Mouse (Mus musculus) frontal cortex, postnatal 36 days (tissue): Measurements from ENCODE around the gene Myh7.
"Not testable (repeated sequence)": the region's sequence is repeated elsewhere in the genome, so short reads cannot be mapped to it uniquely, and the experiment has no call there.

Experiments
- DNase-seq, 2 experiments: peaks; one replicate each; pipeline ENCODE4 v3.0.0; 2022; ENCODE audit warnings: low spot score in 2 of 2

Myh7 gene

GRCm38 (mm10) chr14:54994136-54994868 is at the start of gene Myh7:
Gene Myh7, minus strand, starts transcription at chr14:54994626.
- peak in 1 of 2 experiments; percentile 22 for DNase-seq

GRCm38 (mm10) chr14:55043694-55044093 is 49.3 kb upstream of the Myh7 start:
- DNase-seq: not testable (repeated sequence)

- DNase-seq: no peak
Measured at GRCm38 (mm10) chr14:55032695-55033225, 38.3 kb upstream of the Myh7 start.

GRCm38 (mm10) chr14:55029034-55029698 is 34.7 kb upstream of the Myh7 start:
- no peak for DNase-seq

- no peak for DNase-seq
Measured at GRCm38 (mm10) chr14:55028333-55028835, 34.0 kb upstream of the Myh7 start.

- DNase-seq: no peak
Measured at GRCm38 (mm10) chr14:55027653-55028052, 33.2 kb upstream of the Myh7 start.

GRCm38 (mm10) chr14:55027251-55027650 is 32.8 kb upstream of the Myh7 start:
- DNase-seq: no peak

- no peak for DNase-seq
Measured at GRCm38 (mm10) chr14:55025527-55025926, 31.1 kb upstream of the Myh7 start.

- DNase-seq: peak; percentile 49 to 69
Measured at GRCm38 (mm10) chr14:55024236-55024635, 29.8 kb upstream of the Myh7 start.

- DNase-seq: no peak
Measured at GRCm38 (mm10) chr14:55023011-55023410, 28.6 kb upstream of the Myh7 start.

GRCm38 (mm10) chr14:55020394-55020793 is 26.0 kb upstream of the Myh7 start:
- no peak for DNase-seq

GRCm38 (mm10) chr14:55016876-55017275 is 22.4 kb upstream of the Myh7 start:
- no peak for DNase-seq

- DNase-seq: no peak
Measured at GRCm38 (mm10) chr14:55015767-55016111, 21.3 kb upstream of the Myh7 start.

GRCm38 (mm10) chr14:55014991-55015766 is 20.8 kb upstream of the Myh7 start, which contains the start of gene Ngdn:
Gene Ngdn, plus strand, starts transcription at chr14:55015454.
- peak; percentile 99 to 100 for DNase-seq

GRCm38 (mm10) chr14:55014591-55014990 is 20.2 kb upstream of the Myh7 start:
- DNase-seq: peak in 1 of 2 experiments; percentile 82

GRCm38 (mm10) chr14:55011116-55011515 is 16.7 kb upstream of the Myh7 start:
- DNase-seq: no peak

GRCm38 (mm10) chr14:55008417-55008816 is 14.0 kb upstream of the Myh7 start:
- no peak for DNase-seq

GRCm38 (mm10) chr14:55007120-55007908 is 12.9 kb upstream of the Myh7 start:
- no peak for DNase-seq

GRCm38 (mm10) chr14:55006541-55006940 is 12.1 kb upstream of the Myh7 start:
- no peak for DNase-seq

- no peak for DNase-seq
Measured at GRCm38 (mm10) chr14:55005967-55006366, 11.5 kb upstream of the Myh7 start.

- no peak for DNase-seq
Measured at GRCm38 (mm10) chr14:55005506-55005905, 11.1 kb upstream of the Myh7 start.
